Mouse (Mus musculus): ENCODE results near the gene Psmd1. TPM values are rescaled to one million over a fixed set of nuclear protein-coding genes. Genes with fewer than 3 reads are reported as not detected.
A peak's percentile ranks its signal among the peaks of the same experiment; 100 is the strongest.

The Psmd1 gene
- polyA plus RNA-seq, 1 experiment from 2014 or later: 158 TPM

- Histone ChIP-seq H3K4me2 (no peak overlapping the region), H3K4me3 (ENCODE audit: low read depth, low read length) (no peak overlapping the region), H3K27me3 (ENCODE audit: control insufficient read depth, insufficient read depth, low read length) (no peaks in the 10 kb centered on the region), H3K4me1 (ENCODE audit: control insufficient read depth, insufficient read depth, low read length) (peaks cover under 1% of the 10 kb centered on the region; the same call in 1 of the 2 replicates), H3K9me3 (replicated peaks; ENCODE audit: control insufficient read depth, low read length) (no peaks in the 10 kb centered on the region), H3K27ac (ENCODE audit: low read depth, low read length) (no peak overlapping the region), H3K9ac (ENCODE audit: low read depth, low read length) (no peak overlapping the region), H3K36me3 (ENCODE audit: control insufficient read depth, insufficient read depth, low read length) (peaks cover 2% of the 10 kb centered on the region; the same call in 1 of the 2 replicates)
- ATAC-seq (replicated peaks; ENCODE audit: insufficient number of reproducible peaks, low FRiP score, low TSS enrichment): no peak
- 75% methylated on average over 3 of the region's 3 CpGs for WGBS (ENCODE audit: insufficient replicate concordance)
Observed at GRCm38 (mm10) chr1:86156075-86156474, 91.9 kb downstream of the Psmd1 start.

- Histone ChIP-seq H3K4me3 (ENCODE audit: low read depth, low read length) (no peak overlapping the region), H3K27ac (ENCODE audit: low read depth, low read length) (no peak overlapping the region), H3K27me3 (ENCODE audit: control insufficient read depth, insufficient read depth, low read length) (no peaks in the 10 kb centered on the region), H3K4me1 (ENCODE audit: control insufficient read depth, insufficient read depth, low read length) (no peaks in the 10 kb centered on the region; the same call in 1 of the 2 replicates), H3K9me3 (replicated peaks; ENCODE audit: control insufficient read depth, low read length) (no peaks in the 10 kb centered on the region), H3K9ac (ENCODE audit: low read depth, low read length) (no peak overlapping the region), H3K4me2 (no peak overlapping the region), H3K36me3 (ENCODE audit: control insufficient read depth, insufficient read depth, low read length) (peaks cover 3% of the 10 kb centered on the region; the same call in 1 of the 2 replicates)
- WGBS (ENCODE audit: insufficient replicate concordance): 77% methylated on average over 6 of the region's 6 CpGs
- no peak for ATAC-seq (replicated peaks; ENCODE audit: insufficient number of reproducible peaks, low FRiP score, low TSS enrichment)
Observed at GRCm38 (mm10) chr1:86156595-86156994, 92.4 kb downstream of the Psmd1 start.

GRCm38 (mm10) chr1:86160059-86160458 lies 95.9 kb downstream of the Psmd1 start:
- Histone ChIP-seq H3K9ac (ENCODE audit: low read depth, low read length) (no peak overlapping the region), H3K9me3 (replicated peaks; ENCODE audit: control insufficient read depth, low read length) (no peaks in the 10 kb centered on the region), H3K36me3 (ENCODE audit: control insufficient read depth, insufficient read depth, low read length) (peaks cover 6% of the 10 kb centered on the region), H3K4me3 (ENCODE audit: low read depth, low read length) (no peak overlapping the region), H3K27ac (ENCODE audit: low read depth, low read length) (no peak overlapping the region), H3K4me1 (ENCODE audit: control insufficient read depth, insufficient read depth, low read length) (no peaks in the 10 kb centered on the region), H3K27me3 (ENCODE audit: control insufficient read depth, insufficient read depth, low read length) (no peaks in the 10 kb centered on the region), H3K4me2 (no peak overlapping the region)
- ATAC-seq (replicated peaks; ENCODE audit: insufficient number of reproducible peaks, low FRiP score, low TSS enrichment): no peak
- 82% methylated on average over 6 of the region's 6 CpGs for WGBS (ENCODE audit: insufficient replicate concordance)

- 82% methylated on average over 5 of the region's 5 CpGs for WGBS (ENCODE audit: insufficient replicate concordance)
- peaks cover 6% of the 10 kb centered on the region for H3K36me3 ChIP-seq (ENCODE audit: control insufficient read depth, insufficient read depth, low read length)
- ATAC-seq (replicated peaks; ENCODE audit: insufficient number of reproducible peaks, low FRiP score, low TSS enrichment): no peak
- no peaks in the 10 kb centered on the region for H3K4me1 ChIP-seq (ENCODE audit: control insufficient read depth, insufficient read depth, low read length)
- H3K4me3 ChIP-seq (ENCODE audit: low read depth, low read length): no peak overlapping the region
- no peak overlapping the region for H3K27ac ChIP-seq (ENCODE audit: low read depth, low read length)
- H3K27me3 ChIP-seq (ENCODE audit: control insufficient read depth, insufficient read depth, low read length): no peaks in the 10 kb centered on the region
- H3K4me2 ChIP-seq: no peak overlapping the region
- no peaks in the 10 kb centered on the region for H3K9me3 ChIP-seq (replicated peaks; ENCODE audit: control insufficient read depth, low read length)
- H3K9ac ChIP-seq (ENCODE audit: low read depth, low read length): no peak overlapping the region
Observed at GRCm38 (mm10) chr1:86160479-86160878, 96.3 kb downstream of the Psmd1 start.

GRCm38 (mm10) chr1:86161061-86161460 lies 96.9 kb downstream of the Psmd1 start:
- Histone ChIP-seq H3K27me3 (ENCODE audit: control insufficient read depth, insufficient read depth, low read length) (no peaks in the 10 kb centered on the region), H3K4me1 (ENCODE audit: control insufficient read depth, insufficient read depth, low read length) (no peaks in the 10 kb centered on the region), H3K27ac (ENCODE audit: low read depth, low read length) (no peak overlapping the region), H3K9me3 (replicated peaks; ENCODE audit: control insufficient read depth, low read length) (no peaks in the 10 kb centered on the region), H3K9ac (ENCODE audit: low read depth, low read length) (no peak overlapping the region), H3K36me3 (ENCODE audit: control insufficient read depth, insufficient read depth, low read length) (peaks cover 6% of the 10 kb centered on the region), H3K4me2 (no peak overlapping the region), H3K4me3 (ENCODE audit: low read depth, low read length) (no peak overlapping the region)
- ATAC-seq (replicated peaks; ENCODE audit: insufficient number of reproducible peaks, low FRiP score, low TSS enrichment): no peak
- WGBS (ENCODE audit: insufficient replicate concordance): 78% methylated on average over 5 of the region's 5 CpGs

GRCm38 (mm10) chr1:86174602-86175001 lies 110.4 kb downstream of the Psmd1 start:
- Histone ChIP-seq H3K27me3 (ENCODE audit: control insufficient read depth, insufficient read depth, low read length) (no peaks in the 10 kb centered on the region), H3K27ac (ENCODE audit: low read depth, low read length) (no peak overlapping the region), H3K9ac (ENCODE audit: low read depth, low read length) (no peak overlapping the region), H3K4me1 (ENCODE audit: control insufficient read depth, insufficient read depth, low read length) (no peaks in the 10 kb centered on the region), H3K36me3 (ENCODE audit: control insufficient read depth, insufficient read depth, low read length) (0 out of 2 replicates have a peak, but pooled peaks cover 2% of the 10 kb centered on the region), H3K4me3 (ENCODE audit: low read depth, low read length) (no peak overlapping the region), H3K4me2 (no peak overlapping the region), H3K9me3 (replicated peaks; ENCODE audit: control insufficient read depth, low read length) (no peaks in the 10 kb centered on the region)
- no peak for ATAC-seq (replicated peaks; ENCODE audit: insufficient number of reproducible peaks, low FRiP score, low TSS enrichment)
- 91% methylated on average over 5 of the region's 5 CpGs for WGBS (ENCODE audit: insufficient replicate concordance)

GRCm38 (mm10) chr1:86176066-86176465 lies 111.9 kb downstream of the Psmd1 start:
- Histone ChIP-seq H3K27ac (ENCODE audit: low read depth, low read length) (no peak overlapping the region), H3K4me2 (no peak overlapping the region), H3K9ac (ENCODE audit: low read depth, low read length) (no peak overlapping the region), H3K9me3 (replicated peaks; ENCODE audit: control insufficient read depth, low read length) (no peaks in the 10 kb centered on the region), H3K27me3 (ENCODE audit: control insufficient read depth, insufficient read depth, low read length) (no peaks in the 10 kb centered on the region), H3K4me3 (ENCODE audit: low read depth, low read length) (no peak overlapping the region), H3K36me3 (ENCODE audit: control insufficient read depth, insufficient read depth, low read length) (0 out of 2 replicates have a peak, but pooled peaks cover 2% of the 10 kb centered on the region), H3K4me1 (ENCODE audit: control insufficient read depth, insufficient read depth, low read length) (no peaks in the 10 kb centered on the region)
- ATAC-seq (replicated peaks; ENCODE audit: insufficient number of reproducible peaks, low FRiP score, low TSS enrichment): no peak
- 89% methylated on average over 2 of the region's 2 CpGs for WGBS (ENCODE audit: insufficient replicate concordance)

- Histone ChIP-seq H3K9me3 (replicated peaks; ENCODE audit: control insufficient read depth, low read length) (no peaks in the 10 kb centered on the region), H3K4me2 (no peak overlapping the region), H3K36me3 (ENCODE audit: control insufficient read depth, insufficient read depth, low read length) (0 out of 2 replicates have a peak, but pooled peaks cover 2% of the 10 kb centered on the region), H3K4me3 (ENCODE audit: low read depth, low read length) (no peak overlapping the region), H3K27me3 (ENCODE audit: control insufficient read depth, insufficient read depth, low read length) (no peaks in the 10 kb centered on the region), H3K9ac (ENCODE audit: low read depth, low read length) (no peak overlapping the region), H3K4me1 (ENCODE audit: control insufficient read depth, insufficient read depth, low read length) (no peaks in the 10 kb centered on the region), H3K27ac (ENCODE audit: low read depth, low read length) (no peak overlapping the region)
- peak; percentile 52 for ATAC-seq (replicated peaks; ENCODE audit: insufficient number of reproducible peaks, low FRiP score, low TSS enrichment)
- WGBS (ENCODE audit: insufficient replicate concordance): 42% methylated on average over 7 of the region's 7 CpGs
Observed at GRCm38 (mm10) chr1:86178462-86179253, 114.5 kb downstream of the Psmd1 start.

Measured in heart, embryonic 11.5 days (tissue).